Mouse (Mus musculus) thymus, postnatal 10 days (tissue): ENCODE results near the gene Ndufs8.

Experiments
- DNase-seq, 2 experiments: peaks; one replicate each; pipeline ENCODE4 v3.0.0; 2021; ENCODE audit warnings: low spot score in 2 of 2

Ndufs8 gene

DNA sequence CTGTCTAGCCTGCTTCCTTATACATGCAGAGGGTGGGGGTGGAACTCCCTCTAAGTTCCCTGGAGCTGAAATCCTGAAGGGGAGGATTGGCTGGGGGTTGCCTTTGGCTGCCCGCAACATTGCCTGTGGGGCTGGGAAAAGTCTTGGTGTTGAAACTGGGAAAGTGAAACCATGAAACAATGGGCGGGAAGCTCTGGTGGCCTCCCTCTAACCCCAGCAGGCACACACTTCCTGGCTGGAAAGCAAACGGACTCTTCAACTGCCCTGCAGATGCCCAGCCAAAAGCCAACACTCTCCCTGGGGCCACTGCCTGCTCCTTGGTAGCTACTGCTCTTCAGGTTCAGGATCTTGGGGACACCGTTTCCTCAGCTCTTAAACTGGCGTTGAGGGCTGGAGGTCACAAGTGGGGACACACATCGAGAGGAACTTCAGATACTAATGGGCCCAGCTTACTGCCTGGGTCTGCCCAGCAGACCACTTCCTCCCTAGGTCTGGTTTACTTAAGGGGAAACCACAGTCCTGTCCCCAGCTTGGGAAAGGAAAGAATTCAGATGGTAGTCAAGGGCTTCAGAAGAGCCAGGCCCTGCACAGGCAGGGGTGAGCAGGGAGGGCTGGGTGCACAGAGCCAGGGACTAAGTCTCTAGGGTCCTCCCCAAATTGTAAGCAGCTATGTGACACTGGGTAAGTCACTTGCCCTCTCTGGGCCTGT is 7.2 kb downstream of the Ndufs8 start:
- no peak for DNase-seq

GRCm38 (mm10) chr19:3904363-3904675 is 8.3 kb downstream of the Ndufs8 start:
- no peak for DNase-seq

DNA sequence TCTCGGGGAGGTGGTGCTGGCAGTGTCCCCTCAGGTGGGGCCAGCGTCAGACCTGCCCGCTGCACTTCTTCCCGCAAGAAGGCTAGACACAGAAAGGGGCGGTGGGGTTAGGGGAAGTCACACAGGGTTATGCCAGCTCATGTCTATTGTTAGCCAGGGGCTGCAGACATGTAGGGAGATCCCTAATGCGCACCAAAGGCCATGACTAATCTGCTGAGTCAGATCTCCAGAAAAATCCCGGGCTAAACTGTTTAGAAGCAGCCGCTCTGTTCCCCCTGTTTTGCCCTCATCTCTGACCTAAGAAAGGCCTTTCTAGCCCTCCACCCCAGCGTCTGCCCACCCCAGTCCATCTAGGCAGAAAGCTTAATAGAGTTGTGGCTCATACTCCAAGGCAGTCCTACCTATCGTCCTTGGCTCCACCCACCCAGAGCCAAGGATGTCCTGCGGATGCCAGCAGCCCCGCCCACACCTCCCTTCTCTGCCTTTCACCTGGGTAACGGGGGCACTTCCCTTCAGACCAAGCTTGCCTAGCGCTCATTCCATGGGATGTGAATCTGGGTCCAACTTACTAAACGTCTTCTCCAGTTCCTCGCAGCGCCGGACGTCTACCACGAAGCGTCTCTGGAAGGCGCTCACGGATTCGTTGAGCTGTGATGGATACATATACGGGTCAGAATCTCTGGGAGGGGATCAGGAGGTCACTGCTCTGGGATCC is 8.8 kb downstream of the Ndufs8 start:
- DNase-seq, result no peak

GRCm38 (mm10) chr19:3902966-3903365 is 9.6 kb downstream of the Ndufs8 start:
- DNase-seq, result peak in 1 of 2 experiments; percentile 45

DNA sequence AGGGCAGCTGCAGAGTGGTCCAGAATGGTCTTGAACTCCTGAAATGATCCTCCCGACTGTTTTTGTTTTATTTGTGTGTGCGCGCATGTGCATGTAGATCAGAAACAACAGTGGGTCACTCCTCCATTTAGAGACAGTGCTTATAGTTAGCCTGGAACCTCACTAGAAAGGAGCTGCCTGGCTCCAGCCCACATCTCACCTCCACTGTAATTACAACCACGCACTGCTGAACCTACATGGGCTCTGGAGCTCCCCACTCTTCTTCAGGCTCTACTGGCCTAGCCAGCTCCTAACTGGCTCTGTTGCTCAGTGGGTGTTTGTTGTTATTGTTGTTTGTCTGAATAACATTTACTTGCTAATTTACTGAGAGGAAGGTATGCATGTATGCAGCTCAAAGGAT is 13.0 kb downstream of the Ndufs8 start:
- no peak for DNase-seq

GRCm38 (mm10) chr19:3898952-3899351 is 13.6 kb downstream of the Ndufs8 start:
- DNase-seq, result no peak

DNA sequence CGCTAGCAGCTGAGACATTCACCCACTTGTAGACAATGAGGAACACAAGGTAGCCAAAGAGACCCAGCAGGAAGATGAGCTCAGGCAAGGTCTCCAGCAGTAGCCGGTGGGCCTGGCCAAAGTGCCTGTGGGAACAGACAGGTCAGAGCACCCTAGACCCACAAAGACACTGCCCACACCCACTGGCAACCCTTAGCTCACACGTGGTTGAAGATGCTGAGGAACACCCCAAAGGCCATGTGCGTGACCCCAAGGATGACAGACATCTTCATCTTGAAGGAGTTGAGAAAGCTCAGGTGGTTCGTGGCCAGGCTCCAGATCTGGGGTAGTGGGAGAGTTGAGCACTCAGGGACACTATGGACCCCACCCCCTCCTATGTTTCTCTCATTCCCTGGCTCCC is 15.0 kb downstream of the Ndufs8 start:
- no peak for DNase-seq

GRCm38 (mm10) chr19:3896208-3896607 is 16.4 kb downstream of the Ndufs8 start:
- no peak for DNase-seq

DNA sequence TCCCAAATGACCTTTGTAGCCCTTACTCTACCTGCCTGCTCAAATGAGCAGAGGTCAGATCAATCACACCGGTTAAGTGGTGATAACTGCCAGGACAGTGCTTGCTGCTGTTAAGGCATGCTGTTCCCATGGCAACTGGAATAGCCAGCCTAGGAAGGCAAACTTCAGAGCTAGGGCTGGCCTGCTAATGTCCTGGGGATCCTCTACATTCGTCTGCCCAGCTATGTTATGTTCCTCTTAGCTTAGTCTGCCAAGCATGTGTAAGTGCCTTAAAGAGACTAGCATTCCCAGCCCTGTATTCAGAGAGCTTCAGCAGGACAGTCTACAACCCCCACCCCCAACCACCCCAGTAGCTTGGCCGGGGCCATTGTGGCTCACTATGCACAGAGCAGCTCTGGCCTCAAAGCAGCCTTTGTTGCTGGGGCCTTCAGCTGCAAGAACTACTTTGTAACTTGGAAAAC is 17.4 kb downstream of the Ndufs8 start:
- no peak for DNase-seq

GRCm38 (mm10) chr19:3894294-3894693 is 18.3 kb downstream of the Ndufs8 start:
- DNase-seq, result no peak

DNA sequence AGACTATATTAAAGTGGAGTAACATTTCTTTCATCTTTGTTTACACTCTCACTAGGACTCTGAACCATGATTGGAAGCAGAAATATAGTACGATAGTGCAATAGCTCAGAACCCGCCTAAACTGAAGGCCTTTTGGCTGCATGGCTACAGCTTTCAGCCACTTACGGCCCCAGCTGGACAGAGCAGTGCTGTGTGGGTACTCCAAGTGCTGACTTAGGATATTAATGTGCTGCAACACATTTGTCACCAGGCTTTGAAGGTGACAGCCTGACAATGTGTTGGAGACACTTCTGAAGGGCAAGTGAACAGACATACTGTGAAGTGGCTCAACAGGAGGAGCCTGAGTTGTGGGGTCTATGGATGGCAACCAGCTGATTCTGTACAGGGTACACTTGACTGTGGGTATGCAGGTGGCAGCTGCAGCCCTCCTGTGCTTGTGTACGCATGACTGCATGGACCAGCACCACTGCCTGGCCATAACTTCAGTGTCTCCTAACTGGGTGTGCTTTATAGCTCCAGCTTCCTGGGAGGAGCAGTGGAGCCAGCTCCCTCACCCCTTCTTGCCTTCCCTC is 18.9 kb downstream of the Ndufs8 start:
- DNase-seq, result no peak

GRCm38 (mm10) chr19:3890181-3890580 is 22.4 kb downstream of the Ndufs8 start:
- DNase-seq, result no peak

DNA sequence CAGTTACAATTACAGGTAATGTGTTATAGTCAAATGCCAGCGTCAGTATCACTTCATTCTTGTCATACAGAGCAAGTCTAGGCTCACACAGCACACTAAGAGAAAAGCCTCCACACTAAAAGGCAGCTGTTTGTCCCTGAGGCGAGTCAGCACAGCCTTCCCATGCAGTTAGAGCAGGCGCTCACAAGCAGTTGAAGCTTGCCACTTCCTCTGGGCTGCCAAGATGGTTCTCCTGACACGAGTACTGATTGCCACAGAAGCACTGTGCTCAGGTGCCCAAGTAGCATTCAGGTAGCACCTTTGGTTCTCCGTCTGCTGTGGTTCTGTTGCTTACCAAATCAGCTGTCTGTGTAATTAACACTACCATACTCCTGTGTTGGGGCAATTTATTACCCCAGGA is 23.5 kb downstream of the Ndufs8 start:
- DNase-seq, result no peak

GRCm38 (mm10) chr19:3884325-3884990 is 28.1 kb downstream of the Ndufs8 start:
- DNase-seq, result no peak

DNA sequence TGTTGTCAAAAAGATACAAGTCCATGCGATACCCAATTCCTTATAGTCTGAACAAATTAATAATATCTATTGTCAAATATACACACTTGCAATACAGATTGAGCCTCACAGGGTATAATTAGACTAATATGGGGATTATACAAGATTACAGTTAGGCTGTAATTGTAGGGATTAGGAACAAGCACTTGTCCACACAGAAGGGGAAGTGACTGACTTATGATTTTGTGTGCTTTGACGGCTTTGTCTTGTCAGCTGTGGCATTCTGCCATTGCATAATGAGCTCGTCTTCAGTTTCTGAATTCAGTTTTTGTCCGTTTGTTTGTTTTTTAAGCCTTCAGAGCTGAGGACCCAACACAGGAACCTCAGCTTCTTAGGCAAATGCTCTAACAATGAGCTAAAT is 30.4 kb downstream of the Ndufs8 start:
- no peak for DNase-seq

- DNase-seq, result no peak
Measured at GRCm38 (mm10) chr19:3880054-3880848, 32.3 kb downstream of the Ndufs8 start.

- DNase-seq, result no peak
Measured at GRCm38 (mm10) chr19:3875045-3875444, 37.5 kb downstream of the Ndufs8 start.

DNA sequence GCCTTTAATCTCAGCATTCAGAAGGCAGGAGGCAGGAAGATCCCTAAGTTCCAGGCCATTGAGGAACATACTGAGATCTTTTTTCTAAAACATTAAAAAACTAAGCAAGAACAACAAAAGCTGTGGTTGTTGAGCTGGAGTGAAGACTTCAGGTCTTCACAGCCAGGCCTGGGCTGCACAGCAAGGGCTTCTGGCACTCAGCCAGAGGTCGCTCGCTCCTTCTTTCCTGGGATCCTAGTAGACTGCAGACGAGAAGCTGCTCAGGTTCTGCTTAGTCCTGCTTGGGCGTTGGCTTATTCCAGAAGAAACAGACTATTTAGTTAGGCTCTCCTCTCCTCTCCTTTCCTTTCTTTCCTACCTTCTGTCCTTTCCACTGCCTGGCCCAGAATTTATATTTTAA is 40.2 kb downstream of the Ndufs8 start:
- no peak for DNase-seq

- DNase-seq, result no peak
Measured at GRCm38 (mm10) chr19:3871468-3871867, 41.1 kb downstream of the Ndufs8 start.

GRCm38 (mm10) chr19:3868290-3868689 is 44.3 kb downstream of the Ndufs8 start:
- no peak for DNase-seq

GRCm38 (mm10) chr19:3864960-3865359 is 47.6 kb downstream of the Ndufs8 start:
- no peak for DNase-seq

DNA sequence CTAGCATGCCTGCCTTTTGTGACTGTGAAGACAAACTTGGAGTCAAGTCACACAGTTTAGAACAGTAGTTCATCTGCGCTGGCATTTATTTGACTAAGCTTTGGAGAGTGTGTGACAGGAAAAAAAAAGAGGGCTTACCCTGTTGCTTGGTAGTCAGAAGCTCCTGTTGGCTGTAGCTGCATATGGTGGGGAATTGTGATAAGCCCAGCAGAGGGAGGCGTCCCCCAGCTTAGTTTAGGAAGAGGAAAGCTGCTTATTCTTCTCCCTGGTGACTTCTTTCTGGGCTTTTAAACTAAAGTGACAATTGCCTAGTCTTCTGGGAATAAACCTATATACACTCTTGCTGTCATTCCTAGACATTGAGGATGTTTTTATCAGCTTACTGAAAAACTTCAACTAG is 49.9 kb downstream of the Ndufs8 start:
- no peak for DNase-seq
